Mouse (Mus musculus) CD4-positive naive resting alpha-beta T cell, adult 57 days (primary cell): Measurements from ENCODE around the gene Ramp3. TPM values are rescaled to one million over a fixed set of nuclear protein-coding genes. Genes with fewer than 3 reads are reported as not detected.

Experiments
- total RNA-seq: library from RNA; stranded (reverse); gene quantifications from one replicate; pipeline ENCODE4 v1.2.4, GENCODE M21; 2023

Ramp3 gene
- 51.6 TPM for total RNA-seq

GRCm38 (mm10) chr11:6658271-6658670 is at the start of gene Ramp3:
Gene Ramp3, plus strand, starts transcription at chr11:6658521.

GRCm38 (mm10) chr11:6625478-6626387 is 32.6 kb upstream of the Ramp3 start, which contains the start of gene Tbrg4:
Gene Tbrg4, minus strand, starts transcription at chr11:6626067.

GRCm38 (mm10) chr11:6638537-6638936 is 19.8 kb upstream of the Ramp3 start, which contains the start of gene Wap:
Gene Wap, minus strand, starts transcription at chr11:6638637.

Other genes with a start within 250 kb of the Ramp3 start
- 1,278 TPM for gene Ppia, start 243.1 kb upstream of the Ramp3 start, total RNA-seq
- gene H2afv, start 214.1 kb upstream of the Ramp3 start, total RNA-seq: 53.0 TPM
- 67.2 TPM for gene Purb, start 182.6 kb upstream of the Ramp3 start, total RNA-seq
- gene Myo1g, start 137.6 kb upstream of the Ramp3 start, total RNA-seq: 216 TPM
- gene Ccm2, start 111.6 kb upstream of the Ramp3 start, total RNA-seq: 345 TPM
- not detected for gene Nacad, start 52.5 kb upstream of the Ramp3 start, total RNA-seq
- 156 TPM for gene Tbrg4, start 32.5 kb upstream of the Ramp3 start, total RNA-seq
- gene Wap, start 19.9 kb upstream of the Ramp3 start, total RNA-seq: not detected
- not detected for gene Gm11983, start 179.1 kb downstream of the Ramp3 start, total RNA-seq